Mouse (Mus musculus): ENCODE measurements around the gene Vwa2.

Gene Vwa2

DNA sequence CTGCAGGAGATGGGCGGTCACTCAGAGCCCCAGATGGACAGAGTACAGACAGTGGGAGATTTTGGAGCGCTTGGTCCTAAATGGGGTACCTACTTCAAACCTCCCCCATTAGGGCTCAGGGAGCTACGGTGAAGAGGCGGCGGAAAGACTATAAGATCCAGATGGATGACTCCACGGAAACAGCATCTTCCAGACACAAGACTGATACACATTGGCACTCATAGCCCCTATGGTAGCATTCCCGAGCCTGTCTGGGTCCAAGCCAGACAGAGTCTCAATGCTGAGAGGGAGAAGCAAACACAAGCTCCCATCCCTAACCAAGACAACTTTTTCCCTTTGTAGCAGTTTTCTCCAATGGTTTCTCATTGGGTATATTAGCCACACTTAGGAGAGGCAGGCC, 76.8 kb downstream of the Vwa2 start:
- DNase-seq: no peak

DNA sequence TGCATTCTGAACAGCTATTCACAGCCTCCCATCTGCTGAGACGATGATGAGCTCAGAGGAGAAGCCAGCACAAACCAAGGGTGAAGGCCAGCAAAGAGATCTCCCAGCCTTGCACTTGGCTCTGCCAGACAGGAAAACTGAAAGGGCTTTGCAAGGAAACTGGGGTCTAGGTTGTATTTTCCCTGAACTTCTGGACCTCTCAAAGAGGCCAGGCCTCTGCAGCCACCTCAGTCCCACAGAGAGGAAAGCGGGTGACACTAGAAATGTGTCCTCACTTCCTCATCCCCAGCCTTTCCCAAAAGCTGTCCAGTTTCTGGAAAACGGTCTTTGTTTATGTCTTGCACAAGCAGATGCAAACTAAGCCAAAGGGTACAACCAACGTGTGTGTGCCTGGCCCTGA, 79.8 kb downstream of the Vwa2 start:
- no peak for DNase-seq

DNA sequence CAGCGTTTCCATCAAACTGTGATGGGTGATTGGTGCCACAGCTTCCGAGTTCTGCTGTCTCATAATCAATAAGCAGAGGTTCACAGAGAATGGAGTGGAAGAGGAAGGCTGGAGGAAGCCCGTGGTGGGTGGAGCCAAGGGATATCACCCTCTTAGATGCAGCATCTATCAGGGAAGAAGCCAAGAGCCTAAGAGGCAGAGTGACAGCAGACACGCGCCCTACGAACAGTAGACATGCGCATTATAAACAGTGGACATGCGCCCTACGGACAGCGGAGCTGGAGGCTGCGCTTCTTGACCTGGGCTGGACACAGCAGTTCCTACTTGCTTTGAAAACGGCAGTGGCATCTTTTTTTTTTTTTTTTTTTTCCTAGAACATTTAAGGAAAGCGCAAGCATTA, 80.8 kb downstream of the Vwa2 start:
- DNase-seq: no peak

DNA sequence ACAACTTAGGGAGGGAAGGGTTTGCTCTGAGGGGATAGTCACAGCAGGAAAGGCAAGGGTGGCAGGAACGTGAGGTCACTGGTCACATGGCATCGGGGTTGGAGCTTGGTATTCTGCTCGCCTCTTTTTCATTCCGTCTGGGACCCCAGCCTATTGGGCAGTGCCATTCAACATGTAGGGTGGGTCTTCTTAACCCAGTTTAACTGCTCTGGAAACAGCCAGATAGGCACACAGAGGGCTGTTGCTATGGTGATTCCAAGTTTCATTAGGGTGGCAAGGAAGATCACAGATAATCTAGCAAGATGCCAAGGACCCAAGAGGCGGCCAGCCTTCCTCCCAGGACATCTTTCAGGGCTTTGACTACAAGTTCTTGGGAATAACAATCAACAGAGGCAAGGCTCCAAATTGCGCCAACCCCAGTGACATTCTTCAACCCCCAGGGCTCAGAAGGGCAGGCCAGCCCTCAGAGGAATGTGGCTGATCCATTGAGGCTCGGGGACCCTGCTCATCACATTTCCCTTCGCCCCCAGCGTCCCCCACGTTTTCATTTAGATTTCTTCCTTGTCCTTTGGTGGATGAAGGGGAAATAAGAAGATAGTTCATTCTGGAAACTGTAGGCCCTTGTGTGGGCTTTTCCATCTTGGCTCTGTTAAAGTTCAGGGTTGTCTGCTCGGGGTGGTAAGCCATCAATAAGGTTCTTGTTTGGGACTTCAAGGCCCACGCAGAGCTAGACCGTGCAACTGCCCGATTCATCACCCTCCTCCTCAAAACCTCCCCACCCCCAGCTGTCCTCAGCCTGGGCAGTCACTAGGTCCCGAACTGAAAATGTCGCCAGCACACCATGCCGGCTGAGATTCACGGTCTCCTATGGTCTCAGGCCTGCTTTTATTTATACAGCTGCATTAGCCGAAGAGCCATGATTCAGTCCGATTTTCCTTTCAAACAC, 81.8 kb downstream of the Vwa2 start:
- no peak for DNase-seq

DNA sequence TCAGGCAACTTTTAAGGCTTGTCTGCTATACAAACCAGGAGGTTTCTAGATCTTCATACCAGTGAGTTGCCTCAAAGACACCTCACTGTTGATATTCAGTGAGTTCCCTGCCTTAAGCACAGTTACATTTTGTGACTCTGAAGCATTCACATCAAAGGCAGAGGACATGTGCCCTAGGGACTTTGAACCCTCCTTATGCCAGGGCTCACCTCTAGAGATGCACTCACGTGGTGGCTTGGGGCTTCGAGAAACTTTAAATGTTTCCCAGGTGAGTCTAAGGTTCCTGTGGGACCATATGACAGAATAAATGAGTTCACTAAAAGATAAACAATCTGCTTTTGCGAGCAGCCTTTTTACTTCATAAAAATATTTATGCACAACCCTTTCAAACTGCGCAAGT, 84.0 kb downstream of the Vwa2 start:
- no peak for DNase-seq

DNA sequence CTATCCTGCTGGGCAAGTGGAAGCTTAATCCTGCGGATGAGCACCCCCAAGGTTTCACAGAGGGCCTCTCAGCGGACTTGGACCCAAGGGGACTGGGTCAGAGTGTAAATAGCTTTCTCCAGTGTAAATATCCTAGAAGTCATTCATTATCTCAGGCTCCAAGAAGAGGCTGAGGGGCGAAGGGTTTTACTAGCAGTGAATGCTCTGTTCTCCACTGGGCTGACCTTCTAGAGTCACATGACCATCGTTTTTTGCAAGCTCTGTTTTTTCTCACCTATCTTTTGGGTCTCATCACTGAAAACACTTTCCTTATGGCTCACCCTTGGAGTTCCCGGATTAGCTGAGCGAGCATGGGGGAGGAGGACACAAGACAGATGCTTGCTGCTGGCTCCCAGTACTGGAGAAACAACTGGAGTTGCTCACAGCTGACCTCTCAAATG, 84.6 kb downstream of the Vwa2 start:
- DNase-seq: no peak

DNA sequence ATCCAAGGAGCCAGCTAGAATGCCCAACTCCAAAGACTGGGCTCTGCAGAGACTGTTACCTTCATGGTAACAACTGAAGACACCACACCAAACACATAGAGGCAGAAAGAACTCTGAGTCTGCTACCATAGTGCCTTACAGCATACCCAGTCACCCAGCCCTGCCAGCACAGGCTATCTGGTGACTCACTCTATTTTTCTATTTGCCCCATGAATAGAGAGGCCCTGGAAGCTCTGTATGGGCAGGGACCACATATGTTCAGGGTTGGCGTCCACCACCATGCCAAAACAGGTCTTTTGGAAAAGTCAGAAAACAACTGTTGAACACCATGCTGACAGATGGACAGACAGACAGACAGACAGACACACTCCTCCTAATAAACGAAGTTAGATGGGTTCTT, 85.0 kb downstream of the Vwa2 start:
- no peak for DNase-seq

DNA sequence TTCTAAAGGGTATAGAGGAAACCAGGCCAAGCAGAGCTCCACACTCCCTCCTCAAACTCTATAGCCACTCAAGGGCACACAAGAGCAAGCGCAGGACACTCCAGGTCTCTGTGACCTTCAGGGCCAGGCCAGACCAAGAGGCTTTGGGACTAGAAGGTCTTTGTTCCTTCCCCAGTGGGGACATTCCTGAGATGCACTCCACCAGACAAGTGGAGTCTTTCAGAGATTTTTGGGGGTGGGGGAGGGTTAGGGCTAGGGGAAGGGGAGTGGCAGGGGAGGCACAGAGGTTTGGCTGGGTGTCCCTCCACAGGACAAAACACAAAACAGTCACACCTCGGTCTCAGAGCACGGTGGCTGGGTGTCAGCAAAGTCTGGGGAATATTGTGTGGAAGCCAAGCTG, 85.6 kb downstream of the Vwa2 start:
- no peak for DNase-seq

Measured in thymus, postnatal 4 days (tissue).